Mouse (Mus musculus) hindbrain, postnatal 0 days (tissue): ENCODE results near the gene Cadm2. TPM values are rescaled to one million over a fixed set of nuclear protein-coding genes. Genes with fewer than 3 reads are reported as not detected.

Source experiments
- ATAC-seq: fragments of 200-750 bp; cut with Nextera tagmentation; 2 replicates; pipeline ENCODE4 v1.8.0; 2017; ENCODE audit warnings: mild to moderate bottlenecking, moderate TSS enrichment, moderate library complexity
- DNase-seq: peaks from one replicate; pipeline ENCODE4 v3.0.0-alpha.2; 2015; ENCODE audit warnings: low spot score
- H3K27ac ChIP-seq: fragments of 300-500 bp; sonication (generic); 2 replicates; pipeline ENCODE4 v1.5.1; 2014; ENCODE audit warnings: mild to moderate bottlenecking
- H3K27me3 ChIP-seq: fragments of 300-500 bp; sonication (generic); 2 replicates; pipeline ENCODE4 v1.6.1; 2014; ENCODE audit warnings: low read length, mixed read lengths; ENCODE audit not compliant: insufficient read depth
- H3K36me3 ChIP-seq: fragments of 300-500 bp; sonication (generic); 2 replicates; pipeline ENCODE4 v1.6.1; 2014; ENCODE audit warnings: low read length, mixed read lengths; ENCODE audit not compliant: insufficient read depth
- H3K4me1 ChIP-seq: fragments of 300-500 bp; sonication (generic); 2 replicates; pipeline ENCODE4 v1.6.1; 2014; ENCODE audit warnings: antibody characterized with exemption, low read length, mixed read lengths; ENCODE audit not compliant: insufficient read depth
- H3K4me2 ChIP-seq: fragments of 300-500 bp; sonication (generic); 2 replicates; pipeline ENCODE4 v1.6.1; 2014; ENCODE audit warnings: low read depth, mild to moderate bottlenecking, low read length, moderate library complexity, mixed read lengths
- H3K4me3 ChIP-seq: fragments of 300-500 bp; sonication (generic); 2 replicates; pipeline ENCODE4 v1.5.1; 2014; ENCODE audit warnings: low read length
- H3K9ac ChIP-seq: fragments of 300-500 bp; sonication (generic); replicated peaks from 2 replicates; pipeline ENCODE4 v1.6.1; 2014; ENCODE audit warnings: mild to moderate bottlenecking, low read length, moderate library complexity, mixed read lengths
- H3K9me3 ChIP-seq: fragments of 300-500 bp; sonication (generic); 2 replicates; pipeline ENCODE4 v1.6.1; 2016; ENCODE audit warnings: low read length, mixed read lengths
- CTCF ChIP-seq: IDR thresholded peaks from 2 replicates; pipeline ENCODE4 v1.5.1; 2016; ENCODE audit warnings: antibody characterized with exemption, control low read depth, low read depth
- WGBS: fragments of 180-500 bp; shearing (Covaris S2); extraction: QIAGEN DNeasy Blood & Tissue Kit; methylation state at CpG from one replicate; pipeline ENCODE4 v1.1.7; 2014; 5-methylcytosine and 5-hydroxymethylcytosine counted together
- polyA plus RNA-seq: library from polyadenylated mRNA; unstranded; fragments of >200 nt; fragmentation: Nextera tagmentation; extraction: Ambion mirVana; gene quantifications from 2 replicates; pipeline ENCODE4 v1.2.1, GENCODE M21; 2015
- total RNA-seq: library from RNA; depleted of rRNA; stranded (reverse); fragments of >200 nt; gene quantifications from 2 replicates; pipeline ENCODE4 v1.2.3, GENCODE M21; 2014

The Cadm2 gene
- total and polyA plus RNA-seq, 2 experiments from 2014 or later = 71.6 to 88.0 TPM

GRCm38 (mm10) chr16:67192395-67192794 is 428.3 kb downstream of the Cadm2 start:
- Histone ChIP-seq H3K9ac (no peak overlapping the region), H3K9me3 (no peaks in the 10 kb centered on the region), H3K27me3 (no peaks in the 10 kb centered on the region), H3K27ac (no peak overlapping the region), H3K36me3 (no peaks in the 10 kb centered on the region), H3K4me3 (no peak overlapping the region), H3K4me2 (no peak overlapping the region), H3K4me1 (no peaks in the 10 kb centered on the region)
- TF ChIP-seq CTCF = no peak
- ATAC-seq (no peak), DNase-seq (no peak)
- WGBS = 53% methylated on average over 2 of the region's 2 CpGs

DNA sequence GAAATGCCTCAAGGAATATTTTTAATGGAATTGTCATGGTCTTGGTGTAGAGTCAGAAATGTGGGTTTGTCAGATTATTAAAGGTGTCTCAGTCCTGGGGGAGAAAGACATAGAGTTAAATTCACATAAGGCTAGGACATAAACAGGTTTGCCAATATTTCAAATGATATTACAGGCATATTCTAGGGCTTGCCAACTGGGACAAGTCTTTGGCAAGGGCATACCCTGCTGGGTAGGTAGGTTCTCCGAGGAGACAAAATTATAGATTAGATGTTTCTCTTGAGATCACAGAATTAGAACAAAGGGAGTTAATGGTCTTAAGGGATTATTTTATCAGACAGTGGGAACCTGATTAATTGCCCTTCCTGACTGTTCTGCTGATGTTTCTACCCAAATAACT is 434.4 kb downstream of the Cadm2 start:
- no peak for ATAC-seq
- no peaks in the 10 kb centered on the region for H3K27me3 ChIP-seq
- no peak overlapping the region for H3K9ac ChIP-seq
- no peaks in the 10 kb centered on the region for H3K36me3 ChIP-seq
- no peaks in the 10 kb centered on the region for H3K9me3 ChIP-seq
- no peak overlapping the region for H3K4me2 ChIP-seq
- DNase-seq = no peak
- H3K4me3 ChIP-seq = no peak overlapping the region
- H3K27ac ChIP-seq = no peak overlapping the region
- no peaks in the 10 kb centered on the region for H3K4me1 ChIP-seq
- WGBS = 68% methylated on average over 1 of the region's 1 CpGs
- TF ChIP-seq CTCF = no peak

- Histone ChIP-seq H3K36me3 (no peaks in the 10 kb centered on the region), H3K27ac (no peak overlapping the region), H3K9me3 (no peaks in the 10 kb centered on the region), H3K4me3 (no peak overlapping the region), H3K4me2 (no peak overlapping the region), H3K4me1 (no peaks in the 10 kb centered on the region), H3K9ac (no peak overlapping the region), H3K27me3 (no peaks in the 10 kb centered on the region)
- TF ChIP-seq CTCF = no peak
- no peak for ATAC-seq
- 70% methylated on average over 5 of the region's 5 CpGs for WGBS
- DNase-seq = no peak
Measured at GRCm38 (mm10) chr16:67182958-67183357, 437.8 kb downstream of the Cadm2 start.

GRCm38 (mm10) chr16:67175386-67175785 is 445.3 kb downstream of the Cadm2 start:
- Histone ChIP-seq H3K9me3 (no peaks in the 10 kb centered on the region), H3K27ac (no peak overlapping the region), H3K9ac (no peak overlapping the region), H3K4me3 (no peak overlapping the region), H3K4me1 (no peaks in the 10 kb centered on the region), H3K27me3 (no peaks in the 10 kb centered on the region), H3K36me3 (no peaks in the 10 kb centered on the region), H3K4me2 (no peak overlapping the region)
- whole genome bisulfite sequencing = 52% methylated on average over 4 of the region's 4 CpGs
- ATAC-seq (no peak), DNase-seq (no peak)
- TF ChIP-seq CTCF = no peak

- no peak for DNase-seq
- WGBS = 30% methylated on average over 6 of the region's 6 CpGs
- Histone ChIP-seq H3K36me3 (no peaks in the 10 kb centered on the region), H3K27ac (no peak overlapping the region), H3K4me2 (no peak overlapping the region), H3K4me3 (no peak overlapping the region), H3K4me1 (no peaks in the 10 kb centered on the region), H3K27me3 (no peaks in the 10 kb centered on the region), H3K9ac (no peak overlapping the region), H3K9me3 (no peaks in the 10 kb centered on the region)
- no peak for ATAC-seq
- no peak for TF ChIP-seq CTCF
Measured at GRCm38 (mm10) chr16:67162211-67162790, 458.4 kb downstream of the Cadm2 start.

DNA sequence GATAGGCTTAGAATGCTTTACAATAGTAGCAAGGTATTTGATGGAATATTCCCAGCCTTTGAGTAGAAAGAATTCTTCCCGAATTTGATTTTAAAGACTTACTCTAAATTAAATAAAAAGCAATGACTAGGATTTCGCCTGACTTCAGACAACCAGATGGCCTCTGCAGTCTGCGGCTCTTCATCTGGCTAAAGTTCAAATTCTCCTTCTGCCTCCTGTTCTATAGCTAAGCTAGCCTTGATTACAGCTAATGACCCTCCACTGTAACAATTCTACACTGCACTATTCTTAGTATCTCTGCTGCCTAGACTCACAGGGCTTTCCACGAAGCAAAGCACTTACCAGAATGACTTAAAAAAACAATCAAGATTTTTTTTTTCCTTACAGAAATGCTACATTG is 495.9 kb downstream of the Cadm2 start:
- H3K4me2 ChIP-seq = no peak overlapping the region
- peak; percentile 66; the same call in 1 of the 2 replicates for ATAC-seq
- TF ChIP-seq CTCF = no peak
- no peak overlapping the region for H3K4me3 ChIP-seq
- H3K9ac ChIP-seq = no peak overlapping the region
- 56% methylated on average over 4 of the region's 4 CpGs for WGBS
- H3K27ac ChIP-seq = no peak overlapping the region
- no peaks in the 10 kb centered on the region for H3K36me3 ChIP-seq
- H3K4me1 ChIP-seq = no peaks in the 10 kb centered on the region
- H3K9me3 ChIP-seq = no peaks in the 10 kb centered on the region
- no peaks in the 10 kb centered on the region for H3K27me3 ChIP-seq
- DNase-seq = peak; percentile 54

DNA sequence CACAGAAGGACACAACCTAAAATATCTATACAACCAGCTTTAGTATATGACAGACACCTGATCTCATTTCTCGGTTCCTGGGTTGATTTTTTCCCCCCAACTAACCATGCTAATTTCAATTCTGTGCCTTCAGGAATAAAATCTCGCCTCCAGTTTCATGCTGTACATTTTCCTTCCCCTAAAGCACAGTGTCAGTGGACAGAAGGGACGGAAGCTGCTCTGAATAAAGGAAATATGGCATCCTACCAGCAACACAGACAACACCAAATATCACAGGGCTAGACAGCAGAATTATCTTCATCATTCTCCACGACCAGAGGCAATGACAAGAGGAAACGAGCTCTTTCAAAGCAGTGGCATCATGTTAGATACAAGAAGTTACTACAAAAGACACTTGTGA is 498.2 kb downstream of the Cadm2 start:
- H3K4me1 ChIP-seq = no peaks in the 10 kb centered on the region
- no peak for TF ChIP-seq CTCF
- no peak overlapping the region for H3K9ac ChIP-seq
- no peaks in the 10 kb centered on the region for H3K27me3 ChIP-seq
- no peak overlapping the region for H3K4me3 ChIP-seq
- no peaks in the 10 kb centered on the region for H3K9me3 ChIP-seq
- DNase-seq (no peak), ATAC-seq (no peak)
- H3K4me2 ChIP-seq = no peak overlapping the region
- 61% methylated on average over 5 of the region's 5 CpGs for WGBS
- no peak overlapping the region for H3K27ac ChIP-seq
- no peaks in the 10 kb centered on the region for H3K36me3 ChIP-seq
